9 mouse cellular contexts compared by ENCODE assay signal in genomic region chr2:32038661-32039081, GRCm38 (mm10). TPM values are rescaled to one million over a fixed set of nuclear protein-coding genes. Genes with fewer than 3 reads are reported as not detected.
DNase-seq lines count a peak whose midpoint lies in the region; ATAC-seq and TF ChIP-seq lines count a peak whose summit lies in the region.
"Had no signal": no experiment of that assay in that cellular context is flagged by ENCODE, and none has a peak within 500 bp of the region (broad histone marks: within the 10 kb centered on the region; RNA-seq: fewer than 3 reads in every experiment).

No protein-coding gene starts in this region.

- ATAC-seq in heart, embryonic 14.5 days (ENCODE audit: insufficient number of reproducible peaks, insufficient read depth, low FRiP score, low read depth) = no peak
- ATAC-seq in liver, embryonic 11.5 days (replicated peaks; ENCODE audit: low FRiP score) = no peak
- no peak for ATAC-seq in midbrain, embryonic 16.5 days

- H3K9me3 ChIP-seq in heart, embryonic 14.5 days (ENCODE audit: control insufficient read depth, low read length) = no peaks in the 10 kb centered on the region
- H3K9me3 ChIP-seq in liver, embryonic 11.5 days (ENCODE audit: control insufficient read depth, low read length) = no peaks in the 10 kb centered on the region
- H3K9me3 ChIP-seq in midbrain, embryonic 16.5 days (replicated peaks; ENCODE audit: control insufficient read depth, low read length, poor library complexity, severe bottlenecking) = no peaks in the 10 kb centered on the region

- WGBS in heart, embryonic 14.5 days = 55% methylated on average over 8 of the region's 8 CpGs
- 85% methylated on average over 8 of the region's 8 CpGs for WGBS in liver, embryonic 11.5 days
- WGBS in midbrain, embryonic 16.5 days = 80% methylated on average over 8 of the region's 8 CpGs

- peaks cover 4 to 15% of the 10 kb centered on the region in 2 experiments; a peak in 3 of 4 replicates for H3K4me1 ChIP-seq in heart, embryonic 14.5 days (ENCODE audit: control insufficient read depth in 2 of 2, insufficient read depth in 2 of 2, low read length in 2 of 2)
- H3K4me1 ChIP-seq in liver, embryonic 11.5 days (replicated peaks; ENCODE audit: control insufficient read depth, insufficient read depth, low read length) = no peaks in the 10 kb centered on the region
- no peaks in the 10 kb centered on the region for H3K4me1 ChIP-seq in midbrain, embryonic 16.5 days (ENCODE audit: control insufficient read depth, insufficient read depth, low read length)

- H3K4me2 ChIP-seq in heart, embryonic 14.5 days (ENCODE audit: low read length) = no peak overlapping the region
- H3K4me2 ChIP-seq in liver, embryonic 11.5 days = no peak overlapping the region
- no peak overlapping the region for H3K4me2 ChIP-seq in midbrain, embryonic 16.5 days (ENCODE audit: low read length)

- DNase-seq in gastrocnemius, adult 2 months = peak; percentile 75
- no peak for DNase-seq in gastrocnemius, postnatal 10 days
- DNase-seq in adipocyte (ENCODE audit: low spot score) = peak; percentile 43
- DNase-seq in left cerebral cortex, postnatal 36 days (ENCODE audit: low spot score in 2 of 2) = peak; percentile 47 to 58
- DNase-seq in liver, embryonic 11.5 days (ENCODE audit: low spot score) = no peak
- no peak for DNase-seq in urinary bladder, postnatal 4 days (ENCODE audit: low spot score in 2 of 2)

- peaks cover 81% of the 10 kb centered on the region for H3K36me3 ChIP-seq in heart, embryonic 14.5 days (ENCODE audit: control insufficient read depth, insufficient read depth, low read length)
- peaks cover 41% of the 10 kb centered on the region for H3K36me3 ChIP-seq in liver, embryonic 11.5 days (ENCODE audit: control insufficient read depth, insufficient read depth, low read length)
- H3K36me3 ChIP-seq in midbrain, embryonic 16.5 days (ENCODE audit: control insufficient read depth, insufficient read depth, low read length) = peaks cover 42% of the 10 kb centered on the region

- intact Hi-C loops in gastrocnemius, adult 2 months (cut with DNase I) = no loop called here
- intact Hi-C loops in left cerebral cortex, postnatal 36 days (cut with DNase I) = no loop called here

- H3K27ac ChIP-seq in gastrocnemius, adult 2 months = peak overlapping the region; percentile 80
- H3K27ac ChIP-seq in heart, embryonic 14.5 days (replicated peaks in 1 of 2; ENCODE audit: control insufficient read depth in 1 of 2, insufficient read depth in 1 of 2, low read depth in 2 of 2, low read length in 2 of 2) = peak overlapping the region; percentile 25 to 41; a peak in 2 of 4 replicates
- no peak overlapping the region for H3K27ac ChIP-seq in liver, embryonic 11.5 days (ENCODE audit: low read depth, low read length)
- H3K27ac ChIP-seq in midbrain, embryonic 16.5 days (ENCODE audit: low read length) = no peak overlapping the region
- H3K27ac ChIP-seq: kidney, postnatal 0 days had no signal

- TF ChIP-seq CTCF in gastrocnemius, adult 2 months (IDR thresholded peaks at IDR 0.05) = no peak

- no peaks in the 10 kb centered on the region for H3K27me3 ChIP-seq in heart, embryonic 14.5 days (ENCODE audit: control insufficient read depth, insufficient read depth, low read length)
- no peaks in the 10 kb centered on the region for H3K27me3 ChIP-seq in liver, embryonic 11.5 days (replicated peaks; ENCODE audit: control insufficient read depth, insufficient read depth, low read length)
- no peaks in the 10 kb centered on the region for H3K27me3 ChIP-seq in midbrain, embryonic 16.5 days (ENCODE audit: control insufficient read depth, insufficient read depth, low read depth, low read length)

- peak overlapping the region; percentile 17; the same call in 1 of the 2 replicates for H3K9ac ChIP-seq in heart, embryonic 14.5 days (ENCODE audit: low read length)
- no peak overlapping the region for H3K9ac ChIP-seq in liver, embryonic 11.5 days (ENCODE audit: low read depth, low read length)
- H3K9ac ChIP-seq in midbrain, embryonic 16.5 days (ENCODE audit: low read depth, low read length) = no peak overlapping the region

- H3K4me3 ChIP-seq in gastrocnemius, adult 2 months = no peak overlapping the region
- no peak overlapping the region for H3K4me3 ChIP-seq in heart, embryonic 14.5 days (ENCODE audit: control insufficient read depth in 1 of 2, insufficient read depth in 1 of 2, low read depth in 1 of 2, low read length in 2 of 2)
- no peak overlapping the region for H3K4me3 ChIP-seq in liver, embryonic 11.5 days (ENCODE audit: low read depth, low read length)
- no peak overlapping the region for H3K4me3 ChIP-seq in midbrain, embryonic 16.5 days (ENCODE audit: low read depth, low read length)

RNA-seq across cellular contexts. Expression of gene Fam78a, which starts 46.0 kb away (rescaled TPM):
- 10 to 100 TPM in 1 of 2 experiments, 1 to 10 TPM in 1; 9.9 to 12.0 TPM for total RNA-seq in gastrocnemius, adult 2 months (2021)
- 10 to 100 TPM; 23.9 to 25.2 TPM for total RNA-seq in gastrocnemius, postnatal 10 days (2021)
- 29.0 and 33.7 TPM in 2 replicates for polyA plus RNA-seq in heart, embryonic 14.5 days (2014; fragmentation: Nextera tagmentation; extraction: Ambion mirVana)
- total RNA-seq in left cerebral cortex, postnatal 36 days (2021) = 1 to 10 TPM; 3.7 to 8.8 TPM
- polyA plus RNA-seq in liver, embryonic 11.5 days (2014; fragmentation: Nextera tagmentation; extraction: Ambion mirVana) = 19.2 and 19.8 TPM in 2 replicates
- 0.41 and 0.45 TPM in 2 replicates for polyA plus RNA-seq in midbrain, embryonic 16.5 days (2015; fragmentation: Nextera tagmentation; extraction: Ambion mirVana)

RNA-seq across cellular contexts. Expression of gene Plpp7, which starts 56.7 kb away (rescaled TPM):
- total RNA-seq in gastrocnemius, adult 2 months (2021) = 100 to 1,000 TPM; 109 to 120 TPM
- total RNA-seq in gastrocnemius, postnatal 10 days (2021) = 100 to 1,000 TPM in 1 of 2 experiments, 10 to 100 TPM in 1; 90.3 to 101 TPM
- 13.3 and 13.6 TPM in 2 replicates for polyA plus RNA-seq in heart, embryonic 14.5 days (2014; fragmentation: Nextera tagmentation; extraction: Ambion mirVana)
- 10 to 100 TPM; 27.3 to 33.7 TPM for total RNA-seq in left cerebral cortex, postnatal 36 days (2021)
- 5.3 TPM in 2 replicates for polyA plus RNA-seq in liver, embryonic 11.5 days (2014; fragmentation: Nextera tagmentation; extraction: Ambion mirVana)
- polyA plus RNA-seq in midbrain, embryonic 16.5 days (2015; fragmentation: Nextera tagmentation; extraction: Ambion mirVana) = 25.0 and 28.4 TPM in 2 replicates

Comparison
In these comparisons a context has a peak if more than half of its experiments do, and no peak if none do; other contexts are left out.
1. DNase-seq: peak in gastrocnemius, adult 2 months (single experiment), adipocyte (single experiment) and left cerebral cortex, postnatal 36 days (2 of 2); none in gastrocnemius, postnatal 10 days (single experiment), liver, embryonic 11.5 days (single experiment) and urinary bladder, postnatal 4 days (0 of 2).
2. H3K27ac ChIP-seq: peak in gastrocnemius, adult 2 months (single experiment) and heart, embryonic 14.5 days (2 of 2); none in liver, embryonic 11.5 days (single experiment) and midbrain, embryonic 16.5 days (single experiment).